Mouse (Mus musculus) intestine, embryonic 14.5 days (tissue): ENCODE data around the gene Slc23a3. TPM values are rescaled to one million over a fixed set of nuclear protein-coding genes. Genes with fewer than 3 reads are reported as not detected.
A peak's percentile ranks its signal among the peaks of the same experiment; 100 is the strongest.

ENCODE experiments used
- ATAC-seq: fragments of 200-750 bp; cut with Nextera tagmentation; replicated peaks from 2 replicates; pipeline ENCODE4 v1.8.0; 2017; ENCODE audit warnings: low read depth, moderate number of reproducible peaks, moderate TSS enrichment, moderate library complexity; ENCODE audit not compliant: low FRiP score, low TSS enrichment
- DNase-seq: peaks from one replicate; pipeline ENCODE4 v3.0.0-alpha.2; 2018; ENCODE audit warnings: low spot score
- H3K27ac ChIP-seq: fragments of 300-500 bp; sonication (generic); 2 replicates; pipeline ENCODE4 v1.5.1; 2014; ENCODE audit warnings: low read depth, mild to moderate bottlenecking, control low read depth
- H3K27me3 ChIP-seq: fragments of 300-500 bp; sonication (generic); replicated peaks from 2 replicates; pipeline ENCODE4 v1.6.1; 2014; ENCODE audit warnings: low read length, control low read depth; ENCODE audit not compliant: control insufficient read depth, insufficient read depth
- H3K36me3 ChIP-seq: fragments of 300-500 bp; sonication (generic); 2 replicates; pipeline ENCODE4 v1.6.1; 2014; ENCODE audit warnings: low read length, control low read depth; ENCODE audit not compliant: control insufficient read depth, insufficient read depth
- H3K4me1 ChIP-seq: fragments of 300-500 bp; sonication (generic); replicated peaks from 2 replicates; pipeline ENCODE4 v1.6.1; 2014; ENCODE audit warnings: low read length, control low read depth, mixed read lengths; ENCODE audit not compliant: control insufficient read depth, insufficient read depth
- H3K4me2 ChIP-seq: fragments of 300-500 bp; sonication (generic); 2 replicates; pipeline ENCODE4 v1.6.1; 2014; ENCODE audit warnings: low read length
- H3K4me3 ChIP-seq: fragments of 300-500 bp; sonication (generic); 2 replicates; pipeline ENCODE4 v1.5.1; 2014; ENCODE audit warnings: low read depth, low read length, control low read depth, mixed read lengths
- H3K9ac ChIP-seq: fragments of 300-500 bp; sonication (generic); 2 replicates; pipeline ENCODE4 v1.6.1; 2014; ENCODE audit warnings: mild to moderate bottlenecking, low read length
- H3K9me3 ChIP-seq: fragments of 300-500 bp; sonication (generic); 2 replicates; pipeline ENCODE4 v1.6.1; 2016; ENCODE audit warnings: low read length, control low read depth; ENCODE audit not compliant: control insufficient read depth
- WGBS: fragments of 180-500 bp; shearing (Covaris S2); extraction: QIAGEN DNeasy Blood & Tissue Kit; methylation state at CpG from one replicate; pipeline ENCODE4 v1.1.7; 2014; 5-methylcytosine and 5-hydroxymethylcytosine counted together
- polyA plus RNA-seq: library from polyadenylated mRNA; unstranded; fragments of >200 nt; fragmentation: Nextera tagmentation; extraction: Ambion mirVana; gene quantifications from 2 replicates; pipeline ENCODE4 v1.2.1, GENCODE M21; 2014

The Slc23a3 gene
- polyA plus RNA-seq, 1 experiment from 2014 or later: 1.8 TPM

- Histone ChIP-seq H3K9ac (peak within 1 kb of the TSS; percentile 83), H3K4me2 (peak within 1 kb of the TSS; percentile 82), H3K27ac (peak within 1 kb of the TSS; percentile 88), H3K4me1 (peaks cover 18% of the 10 kb centered on the region; the same call in 1 of the 2 replicates), H3K27me3 (no peaks in the 10 kb centered on the region), H3K36me3 (peaks cover 58% of the 10 kb centered on the region), H3K9me3 (no peaks in the 10 kb centered on the region), H3K4me3 (peak within 1 kb of the TSS; percentile 84)
- ATAC-seq: peak; percentile 91
- WGBS: under 1% methylated on average over 85 of the region's 91 CpGs
- DNase-seq: peak; percentile 98
Measured at GRCm38 (mm10) chr1:75142301-75143261, 8.9 kb upstream of the Slc23a3 start, which contains the start of the genes Cnppd1 and Retreg2. Gene Cnppd1 (minus strand): TSS chr1:75142711. Gene Retreg2 (plus strand): TSS chr1:75142778.

DNA sequence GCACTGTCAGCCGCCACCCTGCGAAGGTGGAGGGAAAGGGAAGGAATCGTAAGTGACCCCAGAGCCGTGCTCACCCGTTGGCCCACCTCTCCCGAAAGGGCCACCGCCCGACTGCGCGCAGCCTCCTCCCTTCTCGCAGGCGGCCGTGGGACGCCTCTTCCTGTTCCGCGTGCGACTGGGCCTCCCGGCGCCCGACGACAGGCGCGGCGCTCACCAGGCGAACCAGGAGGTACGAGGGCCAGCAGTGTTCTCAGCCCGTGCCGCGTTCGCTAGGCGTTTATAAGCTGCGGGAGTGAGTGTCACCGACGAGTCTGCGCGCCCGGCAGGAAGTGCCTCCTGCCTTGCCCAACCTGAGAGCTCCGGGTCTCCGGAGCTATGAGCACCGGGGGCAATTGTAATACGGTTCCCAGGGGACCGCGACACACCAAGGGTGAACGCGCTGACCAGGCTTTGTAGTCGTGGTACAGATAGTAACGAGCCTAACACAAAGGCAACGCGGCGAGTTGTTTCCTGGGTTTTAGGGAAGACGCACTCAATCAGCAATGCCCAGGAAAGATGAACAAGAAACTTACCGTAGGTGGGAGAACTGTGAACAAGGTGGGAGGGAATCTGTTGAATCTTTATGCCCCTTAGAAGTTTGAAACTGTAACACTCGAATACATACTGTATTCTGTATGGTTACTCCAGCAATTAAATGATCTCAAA, 7.9 kb upstream of the Slc23a3 start:
- H3K27me3 ChIP-seq: no peaks in the 10 kb centered on the region
- peak overlapping the region; percentile 83 for H3K9ac ChIP-seq
- H3K36me3 ChIP-seq: peaks cover 58% of the 10 kb centered on the region
- peak; percentile 82 for DNase-seq
- ATAC-seq: peak; percentile 25; the same call in 1 of the 2 replicates
- peak overlapping the region; percentile 88 for H3K27ac ChIP-seq
- no peaks in the 10 kb centered on the region for H3K9me3 ChIP-seq
- H3K4me1 ChIP-seq: peaks cover 18% of the 10 kb centered on the region; the same call in 1 of the 2 replicates
- peak overlapping the region; percentile 84 for H3K4me3 ChIP-seq
- H3K4me2 ChIP-seq: peak overlapping the region; percentile 82
- under 1% methylated on average over 50 of the region's 53 CpGs for WGBS

GRCm38 (mm10) chr1:75140601-75141190, 7.0 kb upstream of the Slc23a3 start:
- no peak for ATAC-seq

DNA sequence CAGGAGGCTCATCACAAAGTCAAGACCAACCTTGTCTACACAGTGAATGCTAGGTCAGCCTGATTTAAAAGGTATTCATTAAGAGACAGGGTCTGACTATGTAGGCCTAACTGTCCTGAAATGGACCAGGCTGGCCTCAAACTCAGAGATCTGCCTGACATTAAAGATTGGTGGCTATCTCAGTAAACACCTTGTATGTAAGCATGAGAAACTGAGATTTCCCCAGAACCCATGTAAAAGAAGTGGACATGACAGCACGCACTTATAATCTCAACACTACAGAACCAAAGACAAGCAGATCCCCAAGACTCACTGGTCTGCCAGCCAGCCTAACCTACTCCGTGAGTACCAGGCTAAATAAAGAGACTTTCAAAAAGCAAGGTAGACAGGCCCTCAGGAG, 4.8 kb upstream of the Slc23a3 start:
- Histone ChIP-seq H3K27ac (no peak overlapping the region), H3K36me3 (peaks cover 46% of the 10 kb centered on the region), H3K4me3 (no peak overlapping the region), H3K27me3 (no peaks in the 10 kb centered on the region), H3K9me3 (no peaks in the 10 kb centered on the region), H3K9ac (no peak overlapping the region), H3K4me1 (peaks cover 10% of the 10 kb centered on the region; the same call in 1 of the 2 replicates), H3K4me2 (no peak overlapping the region)
- DNase-seq (no peak), ATAC-seq (no peak)
- WGBS: 90% methylated on average over 2 of the region's 2 CpGs

More at GRCm38 (mm10) chr1:75140601-75141190, 7.0 kb upstream of the Slc23a3 start:
- H3K36me3 ChIP-seq: peaks cover 58% of the 10 kb centered on the region
- H3K9me3 ChIP-seq: no peaks in the 10 kb centered on the region
- 54% methylated on average over 4 of the region's 4 CpGs for WGBS
- no peaks in the 10 kb centered on the region for H3K27me3 ChIP-seq
- H3K4me3 ChIP-seq: peak overlapping the region; percentile 84
- H3K27ac ChIP-seq: no peak overlapping the region
- H3K4me2 ChIP-seq: peak overlapping the region; percentile 82
- peaks cover 18% of the 10 kb centered on the region; the same call in 1 of the 2 replicates for H3K4me1 ChIP-seq
- peak overlapping the region; percentile 83 for H3K9ac ChIP-seq
- DNase-seq: no peak

DNA sequence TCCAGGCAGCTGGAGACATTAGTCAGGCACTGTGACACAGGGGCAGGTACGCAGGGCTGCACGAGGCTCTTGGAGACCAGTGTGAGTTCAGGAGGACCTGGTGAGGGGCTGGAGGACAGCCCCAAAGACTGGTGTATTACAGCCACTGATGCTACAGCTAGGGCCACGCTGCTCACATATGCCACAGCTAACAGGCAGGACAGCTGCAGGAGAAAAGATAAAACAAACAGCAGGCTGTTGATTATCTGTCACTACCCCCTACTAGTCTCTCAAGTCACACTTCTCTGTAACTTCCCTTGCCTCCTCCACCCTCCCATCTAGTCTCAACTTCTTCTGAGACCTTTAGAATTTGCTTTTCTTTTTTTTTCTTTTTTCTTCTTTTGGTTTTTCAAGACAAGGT, 3.0 kb upstream of the Slc23a3 start:
- Histone ChIP-seq H3K4me1 (peaks cover 10% of the 10 kb centered on the region; the same call in 1 of the 2 replicates), H3K27ac (no peak overlapping the region), H3K9ac (no peak overlapping the region), H3K27me3 (no peaks in the 10 kb centered on the region), H3K4me2 (no peak overlapping the region), H3K9me3 (no peaks in the 10 kb centered on the region), H3K4me3 (no peak overlapping the region), H3K36me3 (peaks cover 46% of the 10 kb centered on the region)
- ATAC-seq (no peak), DNase-seq (no peak)
- 34% methylated on average over 3 of the region's 3 CpGs for WGBS

DNA sequence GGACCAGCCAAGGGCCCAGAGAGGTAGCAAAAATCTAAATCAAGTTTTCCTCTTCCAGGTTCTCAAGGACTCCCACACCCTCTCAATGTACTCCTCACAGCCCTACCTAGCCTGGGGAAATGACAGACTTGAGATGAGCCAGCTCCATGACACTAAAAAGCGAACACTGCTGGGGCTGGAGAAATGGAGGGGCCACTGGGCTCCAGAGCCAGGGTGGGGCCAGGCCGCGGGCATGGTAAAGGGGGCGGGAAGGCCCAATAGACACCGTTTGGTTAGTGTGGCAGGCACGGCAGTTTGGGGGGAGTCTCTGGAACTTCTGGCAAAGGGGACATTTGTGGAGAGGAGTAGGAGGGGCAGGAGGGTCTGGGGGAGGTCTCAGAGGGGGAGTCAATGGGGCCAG, 2.6 kb upstream of the Slc23a3 start:
- no peak overlapping the region for H3K4me3 ChIP-seq
- no peak overlapping the region for H3K27ac ChIP-seq
- H3K27me3 ChIP-seq: no peaks in the 10 kb centered on the region
- peaks cover 10% of the 10 kb centered on the region; the same call in 1 of the 2 replicates for H3K4me1 ChIP-seq
- ATAC-seq: no peak
- H3K9me3 ChIP-seq: no peaks in the 10 kb centered on the region
- H3K36me3 ChIP-seq: peaks cover 46% of the 10 kb centered on the region
- H3K4me2 ChIP-seq: no peak overlapping the region
- no peak overlapping the region for H3K9ac ChIP-seq
- 55% methylated on average over 6 of the region's 6 CpGs for WGBS
- no peak for DNase-seq

GRCm38 (mm10) chr1:75128641-75129040, 5.0 kb downstream of the Slc23a3 start:
- Histone ChIP-seq H3K9ac (no peak overlapping the region), H3K36me3 (no peaks in the 10 kb centered on the region), H3K9me3 (no peaks in the 10 kb centered on the region), H3K27me3 (no peaks in the 10 kb centered on the region), H3K4me2 (no peak overlapping the region), H3K4me3 (no peak overlapping the region), H3K4me1 (no peaks in the 10 kb centered on the region; the same call in 1 of the 2 replicates), H3K27ac (no peak overlapping the region)
- WGBS: 68% methylated on average over 3 of the region's 3 CpGs
- DNase-seq (no peak), ATAC-seq (no peak)

DNA sequence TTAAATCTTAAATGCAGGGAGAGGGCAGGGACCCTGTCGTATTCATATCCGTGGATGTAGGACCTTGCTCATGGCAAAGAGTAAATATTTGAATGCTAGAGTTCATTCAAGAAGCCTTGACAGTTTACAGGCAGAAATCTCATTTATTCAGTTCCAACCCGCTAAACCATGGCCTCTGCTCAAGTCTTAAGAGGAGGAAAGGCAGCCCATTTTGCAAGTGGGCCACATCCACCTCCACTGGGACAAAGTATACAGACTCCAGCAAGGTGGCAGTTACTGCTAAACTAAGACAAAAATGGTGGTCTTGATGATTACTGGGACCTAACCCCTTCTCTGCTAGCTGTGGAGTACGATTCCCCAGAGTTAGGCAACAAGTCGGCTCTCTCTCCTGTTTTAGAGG, 8.3 kb downstream of the Slc23a3 start:
- Histone ChIP-seq H3K4me3 (peak overlapping the region; percentile 50), H3K9ac (peak overlapping the region; percentile 44; the same call in 1 of the 2 replicates), H3K4me1 (no peaks in the 10 kb centered on the region; the same call in 1 of the 2 replicates), H3K27ac (peak overlapping the region; percentile 95; the same call in 1 of the 2 replicates), H3K36me3 (no peaks in the 10 kb centered on the region), H3K9me3 (no peaks in the 10 kb centered on the region), H3K27me3 (no peaks in the 10 kb centered on the region), H3K4me2 (peak overlapping the region; percentile 46)
- 32% methylated on average over 5 of the region's 5 CpGs for WGBS
- DNase-seq: peak; percentile 53
- peak; percentile 5; the same call in 1 of the 2 replicates for ATAC-seq
